ENCODE assay signal across 15 mouse cellular contexts in genomic region chr2:157399797-157400196, GRCm38 (mm10). TPM values are rescaled to one million over a fixed set of nuclear protein-coding genes. Genes with fewer than 3 reads are reported as not detected.
A peak's percentile ranks its signal among the peaks of the same experiment; 100 is the strongest.
DNase-seq lines count a peak whose midpoint lies in the region.
"Had no signal": no experiment of that assay in that cellular context is flagged by ENCODE, and none has a peak within 500 bp of the region (broad histone marks: within the 10 kb centered on the region; RNA-seq: fewer than 3 reads in every experiment).

No protein-coding gene starts in this region.

- intact Hi-C loops in heart, postnatal 10 days (cut with DNase I), result no loop called here

- peak; percentile 45 to 48 for DNase-seq in heart, postnatal 10 days
- no peak for DNase-seq in heart, postnatal 4 days
- DNase-seq in lung, postnatal 10 days, result peak; percentile 72
- DNase-seq in lung, postnatal 25 days (ENCODE audit: low spot score), result no peak
- peak; percentile 27 for DNase-seq in brain, adult 2 months (ENCODE audit: low read depth, low spot score)
- peak; percentile 33 to 77 for DNase-seq in lung, postnatal 4 days
- DNase-seq in layer of hippocampus, adult 9-10 months (ENCODE audit: low spot score), result no peak
- DNase-seq: adrenal gland, postnatal 25 days; cerebellum, adult 11 months; cerebellum, adult 9-10 months; cerebellum, postnatal 25 days; gastrocnemius, postnatal 14 days had no signal

RNA-seq across cellular contexts. Expression of gene Src, which starts 18.4 kb away (rescaled TPM):
- total RNA-seq in heart, postnatal 10 days (2021), result 1 to 10 TPM; 8.4 to 9.5 TPM
- 10 to 100 TPM; 11.8 to 13.7 TPM for total RNA-seq in heart, postnatal 4 days (2021)

RNA-seq across cellular contexts. Expression of gene Manbal, which starts 32.4 kb away (rescaled TPM):
- total RNA-seq in heart, postnatal 10 days (2021), result 10 to 100 TPM; 32.4 to 34.0 TPM
- total RNA-seq in heart, postnatal 4 days (2021), result 10 to 100 TPM; 35.8 to 35.9 TPM

RNA-seq across cellular contexts. Expression of gene Ghrh, which starts 52.5 kb away (rescaled TPM):
- not detected for total RNA-seq in heart, postnatal 10 days (2021)
- not detected for total RNA-seq in heart, postnatal 4 days (2021)
- total RNA-seq: adrenal gland, adult 18-20 months; adrenal gland, postnatal 25 days; CH12.LX; gastrocnemius, adult 18-20 months; gastrocnemius, postnatal 14 days had no signal

Comparison
In these comparisons a context has a peak if more than half of its experiments do, and no peak if none do; other contexts are left out.
1. DNase-seq: peak in heart, postnatal 10 days (2 of 2), lung, postnatal 10 days (single experiment), brain, adult 2 months (single experiment) and lung, postnatal 4 days (2 of 2); none in heart, postnatal 4 days (single experiment), lung, postnatal 25 days (single experiment) and layer of hippocampus, adult 9-10 months (single experiment).